Mouse (Mus musculus) neural tube, embryonic 12.5 days (tissue): ENCODE measurements at regions not wholly inside any gene's neighbourhood (a gene's known extent, or its start where the extent isn't known, plus 50 kb on each side); places are given as distances from the start of the nearest gene placed in this dataset.

ENCODE experiments used
- ATAC-seq: fragments of 200-750 bp; cut with Nextera tagmentation; 2 replicates; pipeline ENCODE4 v1.8.0; 2017; ENCODE audit warnings: low read depth, mild to moderate bottlenecking, moderate TSS enrichment, moderate library complexity; ENCODE audit not compliant: low FRiP score
- H3K27ac ChIP-seq: fragments of 300-500 bp; sonication (generic); 2 replicates; pipeline ENCODE4 v1.5.1; 2016
- H3K27me3 ChIP-seq: fragments of 300-500 bp; sonication (generic); replicated peaks from 2 replicates; pipeline ENCODE4 v1.6.1; 2016; ENCODE audit warnings: mild to moderate bottlenecking
- H3K36me3 ChIP-seq: fragments of 300-500 bp; sonication (generic); 2 replicates; pipeline ENCODE4 v1.6.1; 2016; ENCODE audit warnings: mild to moderate bottlenecking
- H3K4me1 ChIP-seq: fragments of 300-500 bp; sonication (generic); 2 replicates; pipeline ENCODE4 v1.6.1; 2016
- H3K4me2 ChIP-seq: fragments of 300-500 bp; sonication (generic); replicated peaks from 2 replicates; pipeline ENCODE4 v1.6.1; 2016; ENCODE audit warnings: mild to moderate bottlenecking
- H3K4me3 ChIP-seq: fragments of 300-500 bp; sonication (generic); 2 replicates; pipeline ENCODE4 v1.5.1; 2016
- H3K9ac ChIP-seq: fragments of 300-500 bp; sonication (generic); 2 replicates; pipeline ENCODE4 v1.6.1; 2016; ENCODE audit warnings: mild to moderate bottlenecking
- H3K9me3 ChIP-seq: fragments of 300-500 bp; sonication (generic); 2 replicates; pipeline ENCODE4 v1.6.1; 2016; ENCODE audit warnings: mild to moderate bottlenecking
- WGBS: fragments of 180-500 bp; shearing (Covaris S2); methylation state at CpG from one replicate; pipeline ENCODE4 v1.1.7; 2016; 5-methylcytosine and 5-hydroxymethylcytosine counted together

- WGBS: 65% methylated on average over 2 of the region's 2 CpGs
- Histone ChIP-seq H3K36me3 (no peaks in the 10 kb centered on the region), H3K9ac (no peak overlapping the region), H3K27ac (no peak overlapping the region), H3K4me2 (no peak overlapping the region), H3K4me1 (no peaks in the 10 kb centered on the region), H3K9me3 (no peaks in the 10 kb centered on the region), H3K27me3 (no peaks in the 10 kb centered on the region), H3K4me3 (no peak overlapping the region)
- ATAC-seq: no peak
Measured at GRCm38 (mm10) chr5:46406969-46407368, 549.6 kb upstream of the Lcorl start.

GRCm38 (mm10) chr5:46406404-46406803 lies 549.0 kb upstream of the Lcorl start:
- Histone ChIP-seq H3K9me3 (no peaks in the 10 kb centered on the region), H3K36me3 (no peaks in the 10 kb centered on the region), H3K27ac (no peak overlapping the region), H3K4me1 (no peaks in the 10 kb centered on the region), H3K27me3 (no peaks in the 10 kb centered on the region), H3K4me2 (no peak overlapping the region), H3K4me3 (no peak overlapping the region), H3K9ac (no peak overlapping the region)
- 51% methylated on average over 3 of the region's 3 CpGs for WGBS
- no peak for ATAC-seq

GRCm38 (mm10) chr5:46386591-46386990 lies 529.2 kb upstream of the Lcorl start:
- Histone ChIP-seq H3K4me1 (no peaks in the 10 kb centered on the region), H3K27me3 (no peaks in the 10 kb centered on the region), H3K4me3 (no peak overlapping the region), H3K36me3 (no peaks in the 10 kb centered on the region), H3K9ac (no peak overlapping the region), H3K27ac (no peak overlapping the region), H3K9me3 (no peaks in the 10 kb centered on the region), H3K4me2 (no peak overlapping the region)
- ATAC-seq: no peak
- 72% methylated on average over 2 of the region's 2 CpGs for WGBS

GRCm38 (mm10) chr5:46367328-46367727 lies 509.9 kb upstream of the Lcorl start:
- Histone ChIP-seq H3K36me3 (no peaks in the 10 kb centered on the region), H3K9me3 (no peaks in the 10 kb centered on the region), H3K27ac (no peak overlapping the region), H3K27me3 (no peaks in the 10 kb centered on the region), H3K9ac (no peak overlapping the region), H3K4me3 (no peak overlapping the region), H3K4me2 (no peak overlapping the region), H3K4me1 (no peaks in the 10 kb centered on the region)
- WGBS: 89% methylated on average over 1 of the region's 1 CpGs
- ATAC-seq: no peak

GRCm38 (mm10) chr5:46363661-46364060 lies 506.2 kb upstream of the Lcorl start:
- Histone ChIP-seq H3K9me3 (no peaks in the 10 kb centered on the region), H3K27me3 (no peaks in the 10 kb centered on the region), H3K4me1 (no peaks in the 10 kb centered on the region), H3K9ac (no peak overlapping the region), H3K4me2 (no peak overlapping the region), H3K27ac (no peak overlapping the region), H3K36me3 (no peaks in the 10 kb centered on the region), H3K4me3 (no peak overlapping the region)
- 91% methylated on average over 2 of the region's 2 CpGs for WGBS
- no peak for ATAC-seq

- H3K9ac ChIP-seq: no peak overlapping the region
- no peak for ATAC-seq
- H3K36me3 ChIP-seq: no peaks in the 10 kb centered on the region
- no peak overlapping the region for H3K27ac ChIP-seq
- no peak overlapping the region for H3K4me3 ChIP-seq
- H3K9me3 ChIP-seq: no peaks in the 10 kb centered on the region
- no peaks in the 10 kb centered on the region for H3K4me1 ChIP-seq
- H3K27me3 ChIP-seq: no peaks in the 10 kb centered on the region
- 81% methylated on average over 1 of the region's 1 CpGs for WGBS
- H3K4me2 ChIP-seq: no peak overlapping the region
Measured at GRCm38 (mm10) chr5:46361637-46362036, 504.2 kb upstream of the Lcorl start.

GRCm38 (mm10) chr5:46348448-46348847 lies 491.0 kb upstream of the Lcorl start:
- 46% methylated on average over 5 of the region's 5 CpGs for whole genome bisulfite sequencing
- no peak overlapping the region for H3K27ac ChIP-seq
- no peak for ATAC-seq

GRCm38 (mm10) chr5:46347368-46348083 lies 490.1 kb upstream of the Lcorl start:
- H3K4me3 ChIP-seq: no peak overlapping the region
- WGBS: 17% methylated on average over 16 of the region's 16 CpGs
- ATAC-seq: peak; percentile 77
- no peaks in the 10 kb centered on the region for H3K27me3 ChIP-seq
- H3K27ac ChIP-seq: no peak overlapping the region
- no peaks in the 10 kb centered on the region for H3K4me1 ChIP-seq
- H3K9ac ChIP-seq: no peak overlapping the region
- H3K9me3 ChIP-seq: no peaks in the 10 kb centered on the region
- H3K36me3 ChIP-seq: no peaks in the 10 kb centered on the region
- H3K4me2 ChIP-seq: peak overlapping the region; percentile 42

More at GRCm38 (mm10) chr5:46348448-46348847, 491.0 kb upstream of the Lcorl start:
- no peaks in the 10 kb centered on the region for H3K36me3 ChIP-seq
- no peak overlapping the region for H3K4me2 ChIP-seq
- no peak overlapping the region for H3K9ac ChIP-seq
- no peaks in the 10 kb centered on the region for H3K27me3 ChIP-seq
- no peak overlapping the region for H3K4me3 ChIP-seq
- H3K9me3 ChIP-seq: no peaks in the 10 kb centered on the region
- H3K4me1 ChIP-seq: no peaks in the 10 kb centered on the region

GRCm38 (mm10) chr5:46338461-46338860 lies 481.0 kb upstream of the Lcorl start:
- H3K9ac ChIP-seq: no peak overlapping the region
- H3K4me3 ChIP-seq: no peak overlapping the region
- no peaks in the 10 kb centered on the region for H3K9me3 ChIP-seq
- H3K27ac ChIP-seq: no peak overlapping the region
- H3K4me1 ChIP-seq: no peaks in the 10 kb centered on the region
- H3K27me3 ChIP-seq: no peaks in the 10 kb centered on the region
- WGBS: 88% methylated on average over 2 of the region's 2 CpGs
- H3K36me3 ChIP-seq: no peaks in the 10 kb centered on the region
- no peak for ATAC-seq
- no peak overlapping the region for H3K4me2 ChIP-seq

- Histone ChIP-seq H3K36me3 (no peaks in the 10 kb centered on the region), H3K9me3 (no peaks in the 10 kb centered on the region), H3K27ac (no peak overlapping the region), H3K9ac (no peak overlapping the region), H3K4me3 (no peak overlapping the region), H3K27me3 (no peaks in the 10 kb centered on the region), H3K4me2 (no peak overlapping the region), H3K4me1 (no peaks in the 10 kb centered on the region)
- 43% methylated on average over 1 of the region's 1 CpGs for WGBS
- ATAC-seq: no peak
Measured at GRCm38 (mm10) chr5:46330880-46331279, 473.5 kb upstream of the Lcorl start.
